ENCODE assay signal across 9 mouse cellular contexts in the genomic region with DNA sequence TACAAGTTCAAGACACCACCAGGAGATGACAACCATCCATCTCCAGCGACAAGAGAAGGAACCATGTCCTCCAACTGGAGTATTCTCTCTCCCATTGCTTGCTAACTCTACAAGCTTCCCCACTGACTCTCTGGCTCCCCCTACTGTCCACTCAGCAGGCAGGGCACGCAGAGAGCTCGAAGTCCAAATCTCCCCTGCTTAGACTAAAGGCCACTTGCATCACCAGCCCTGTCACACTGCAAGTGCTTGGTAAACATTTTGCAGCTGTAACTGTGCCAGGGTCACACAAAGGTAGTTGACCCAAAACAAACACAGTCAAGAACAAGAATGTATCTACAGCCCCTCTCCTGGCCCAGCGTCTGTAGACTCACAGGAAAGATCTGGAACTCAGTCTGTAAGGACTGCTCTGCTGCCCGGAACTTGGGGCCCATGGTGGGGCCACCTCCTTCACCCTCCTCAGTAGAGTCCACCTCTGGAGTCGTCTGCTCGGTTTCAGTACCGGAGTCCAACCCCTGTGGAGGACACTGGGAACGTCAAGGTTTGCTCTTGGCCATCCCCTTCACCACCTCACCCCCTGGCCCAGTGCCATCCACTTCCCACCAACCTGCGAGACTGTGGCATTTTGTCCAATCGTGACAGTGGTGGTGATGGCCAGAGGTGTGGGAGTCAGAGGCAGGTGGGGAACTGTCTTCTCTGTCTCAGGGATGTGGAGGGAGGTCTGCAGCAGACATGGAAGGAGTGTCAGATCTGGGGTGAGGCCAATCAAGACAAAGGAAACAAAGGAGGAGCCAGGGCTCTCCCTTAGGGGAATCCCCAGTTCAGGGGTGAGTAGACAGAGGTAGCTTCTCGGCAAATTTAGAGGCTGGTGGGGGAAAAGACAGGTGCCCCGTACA. TPM values are rescaled to one million over a fixed set of nuclear protein-coding genes. Genes with fewer than 3 reads are reported as not detected.
DNase-seq lines count a peak whose midpoint lies in the region; ATAC-seq and TF ChIP-seq lines count a peak whose summit lies in the region.
"Had no signal": no experiment of that assay in that cellular context is flagged by ENCODE, and none has a peak within 500 bp of the region (broad histone marks: within the 10 kb centered on the region; RNA-seq: fewer than 3 reads in every experiment).

No protein-coding gene starts in this region.

- H3K27ac ChIP-seq in embryonic facial prominence, embryonic 14.5 days (replicated peaks; ENCODE audit: low read depth, low read length) = no peak overlapping the region
- no peak overlapping the region for H3K27ac ChIP-seq in kidney, postnatal 0 days
- H3K27ac ChIP-seq: limb, embryonic 12.5 days had no signal

- H3K9ac ChIP-seq in embryonic facial prominence, embryonic 14.5 days (ENCODE audit: low read depth, low read length) = no peak overlapping the region
- H3K9ac ChIP-seq in kidney, postnatal 0 days (ENCODE audit: low read depth, low read length) = no peak overlapping the region
- H3K9ac ChIP-seq: limb, embryonic 12.5 days had no signal

- 71% methylated on average over 13 of the region's 13 CpGs for WGBS in embryonic facial prominence, embryonic 14.5 days
- WGBS in kidney, postnatal 0 days = 68% methylated on average over 13 of the region's 13 CpGs

- DNase-seq in cerebellum, adult 11 months = peak; percentile 9
- DNase-seq in cerebellum, adult 11-12 months = no peak
- peak; percentile 33 for DNase-seq in 3134 (ENCODE audit: extremely low read depth, insufficient read length, low spot score)
- DNase-seq in adrenal gland, postnatal 10 days = peak; percentile 87
- DNase-seq in embryonic facial prominence, embryonic 14.5 days (ENCODE audit: low spot score) = peak; percentile 10
- DNase-seq in kidney, postnatal 0 days (ENCODE audit: low spot score) = peak; percentile 63
- DNase-seq in lung, adult 18-20 months = peak; percentile 85 to 90
- peak; percentile 28 to 52 for DNase-seq in spleen, adult 18-20 months

- H3K27me3 ChIP-seq in embryonic facial prominence, embryonic 14.5 days (replicated peaks; ENCODE audit: control insufficient read depth, insufficient read depth, low read length) = no peaks in the 10 kb centered on the region
- no peaks in the 10 kb centered on the region for H3K27me3 ChIP-seq in kidney, postnatal 0 days (ENCODE audit: insufficient read depth, low read length)
- H3K27me3 ChIP-seq: limb, embryonic 12.5 days had no signal

- ATAC-seq in embryonic facial prominence, embryonic 14.5 days (ENCODE audit: low read depth) = no peak
- ATAC-seq in kidney, postnatal 0 days (replicated peaks; ENCODE audit: low FRiP score, low read depth) = no peak

- no peaks in the 10 kb centered on the region for H3K4me1 ChIP-seq in embryonic facial prominence, embryonic 14.5 days (ENCODE audit: control insufficient read depth, insufficient read depth, low read length)
- H3K4me1 ChIP-seq in kidney, postnatal 0 days (replicated peaks; ENCODE audit: insufficient read depth, low read length) = no peaks in the 10 kb centered on the region
- H3K4me1 ChIP-seq: limb, embryonic 12.5 days had no signal

- TF ChIP-seq CTCF in kidney, postnatal 0 days (IDR thresholded peaks at IDR 0.05; ENCODE audit: low read depth) = peak; percentile 75

- no peaks in the 10 kb centered on the region for H3K36me3 ChIP-seq in embryonic facial prominence, embryonic 14.5 days (ENCODE audit: control insufficient read depth, insufficient read depth, low read length)
- H3K36me3 ChIP-seq in kidney, postnatal 0 days (ENCODE audit: insufficient read depth, low read length) = no peaks in the 10 kb centered on the region
- H3K36me3 ChIP-seq: limb, embryonic 12.5 days had no signal

- peaks cover 6% of the 10 kb centered on the region; the same call in 1 of the 2 replicates for H3K9me3 ChIP-seq in embryonic facial prominence, embryonic 14.5 days (ENCODE audit: control insufficient read depth, low read length)
- no peaks in the 10 kb centered on the region for H3K9me3 ChIP-seq in kidney, postnatal 0 days (replicated peaks; ENCODE audit: low read length)

- no peak overlapping the region for H3K4me2 ChIP-seq in embryonic facial prominence, embryonic 14.5 days (ENCODE audit: low read depth, low read length)
- no peak overlapping the region for H3K4me2 ChIP-seq in kidney, postnatal 0 days (ENCODE audit: low read length)
- H3K4me2 ChIP-seq: limb, embryonic 12.5 days had no signal

- no peak overlapping the region for H3K4me3 ChIP-seq in embryonic facial prominence, embryonic 14.5 days (ENCODE audit: low read depth, low read length)
- no peak overlapping the region for H3K4me3 ChIP-seq in kidney, postnatal 0 days (replicated peaks; ENCODE audit: low read depth, low read length)
- H3K4me3 ChIP-seq: limb, embryonic 12.5 days had no signal

RNA-seq across cellular contexts. Expression of gene Col5a3, which starts 10.4 kb away (rescaled TPM):
- total RNA-seq in adrenal gland, postnatal 10 days (2021) = 100 to 1,000 TPM in 1 of 2 experiments, 10 to 100 TPM in 1; 99.1 to 106 TPM
- 8.3 and 13.2 TPM in 2 replicates for polyA plus RNA-seq in embryonic facial prominence, embryonic 14.5 days (2014; fragmentation: Nextera tagmentation; extraction: Ambion mirVana)
- polyA plus RNA-seq in kidney, postnatal 0 days (2015; fragmentation: Nextera tagmentation; extraction: Ambion mirVana) = 0.82 and 1.2 TPM in 2 replicates

RNA-seq across cellular contexts. Expression of gene Rdh8, which starts 13.8 kb away (rescaled TPM):
- total RNA-seq in adrenal gland, postnatal 10 days (2021) = not detected
- not detected in 2 replicates for polyA plus RNA-seq in embryonic facial prominence, embryonic 14.5 days (2014; fragmentation: Nextera tagmentation; extraction: Ambion mirVana)
- polyA plus RNA-seq in kidney, postnatal 0 days (2015; fragmentation: Nextera tagmentation; extraction: Ambion mirVana) = not detected in 2 replicates
- polyA plus RNA-seq: limb, embryonic 12.5 days had no signal

RNA-seq across cellular contexts. Expression of gene Olfm2, which starts 58.4 kb away (rescaled TPM):
- total RNA-seq in adrenal gland, postnatal 10 days (2021) = 1 to 10 TPM; 3.3 to 6.4 TPM
- polyA plus RNA-seq in embryonic facial prominence, embryonic 14.5 days (2014; fragmentation: Nextera tagmentation; extraction: Ambion mirVana) = 9.2 and 9.7 TPM in 2 replicates
- polyA plus RNA-seq in kidney, postnatal 0 days (2015; fragmentation: Nextera tagmentation; extraction: Ambion mirVana) = 3.4 and 3.6 TPM in 2 replicates
